Mouse (Mus musculus): ENCODE data around the gene Gm49325. TPM values are rescaled to one million over a fixed set of nuclear protein-coding genes. Genes with fewer than 3 reads are reported as not detected.

Gm49325 gene
- 3.1 TPM in 1 of 2 replicates, not detected in the other for polyA plus RNA-seq (2015; fragmentation: Nextera tagmentation; extraction: Ambion mirVana)

DNA sequence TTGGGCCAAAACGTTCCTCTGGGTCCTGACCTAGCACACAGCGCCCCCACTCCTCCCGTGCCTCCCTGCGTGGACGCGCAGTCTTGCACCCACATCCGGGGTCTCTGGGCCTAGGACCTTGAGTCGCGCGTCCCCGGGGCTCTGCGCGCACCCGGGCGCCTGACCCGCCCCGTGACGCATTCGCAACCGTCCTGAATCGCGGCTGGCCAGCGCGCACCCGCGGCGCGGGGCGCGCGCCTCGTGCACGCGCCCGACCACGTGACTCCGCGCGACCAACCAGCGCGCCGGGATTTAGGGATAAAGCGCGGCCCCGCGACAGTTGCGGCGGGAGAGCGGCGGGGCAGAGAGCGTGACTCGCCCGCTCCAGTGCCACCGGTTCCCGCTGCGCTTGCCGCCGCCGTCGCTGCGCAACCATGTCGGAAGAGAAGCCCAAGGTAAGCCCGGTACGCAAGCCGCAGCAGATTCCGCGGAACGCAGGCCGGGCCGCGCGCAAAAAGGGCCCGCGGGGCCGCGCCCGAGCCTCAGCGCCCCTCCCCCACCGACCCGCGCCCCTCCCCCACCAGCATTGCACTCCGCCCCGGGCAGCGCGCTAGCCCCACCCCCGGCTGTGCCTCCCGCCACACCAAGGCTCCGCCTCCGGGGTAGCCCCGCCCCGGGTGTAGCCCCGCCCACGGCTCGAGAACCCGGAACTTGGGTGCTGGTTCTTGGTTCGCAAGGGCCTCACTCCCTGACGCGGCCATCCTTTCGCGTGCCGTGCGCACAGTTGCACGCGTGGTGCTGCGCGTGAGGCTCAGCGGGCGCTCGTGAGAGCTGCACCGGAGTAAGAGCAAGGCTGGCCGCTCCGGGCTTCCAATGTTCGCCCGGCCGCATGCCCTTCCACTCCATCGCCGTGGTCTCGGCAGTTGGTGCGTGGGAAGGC is at the start of gene Gm49325, which contains the start of gene Sumo3:
TSS of gene Gm49325 (plus strand) at position 290 of the 919 bp plus-strand sequence.
TSS of gene Sumo3 (plus strand) at position 190 of the 919 bp plus-strand sequence.
- Histone ChIP-seq H3K4me2 (replicated peaks) (peak within 1 kb of the TSS; percentile 87), H3K36me3 (peaks cover 23% of the 10 kb centered on the region), H3K9me3 (replicated peaks) (no peaks in the 10 kb centered on the region), H3K27ac (replicated peaks) (peak within 1 kb of the TSS; percentile 99), H3K4me1 (peaks cover 22% of the 10 kb centered on the region), H3K9ac (peak within 1 kb of the TSS; percentile 71), H3K4me3 (replicated peaks) (peak within 1 kb of the TSS; percentile 67), H3K27me3 (no peaks in the 10 kb centered on the region)
- 1% methylated on average over 112 of the region's 119 CpGs for WGBS
- peak; percentile 92 for ATAC-seq (ENCODE audit: insufficient number of reproducible peaks, low FRiP score, low TSS enrichment, low read depth)

DNA sequence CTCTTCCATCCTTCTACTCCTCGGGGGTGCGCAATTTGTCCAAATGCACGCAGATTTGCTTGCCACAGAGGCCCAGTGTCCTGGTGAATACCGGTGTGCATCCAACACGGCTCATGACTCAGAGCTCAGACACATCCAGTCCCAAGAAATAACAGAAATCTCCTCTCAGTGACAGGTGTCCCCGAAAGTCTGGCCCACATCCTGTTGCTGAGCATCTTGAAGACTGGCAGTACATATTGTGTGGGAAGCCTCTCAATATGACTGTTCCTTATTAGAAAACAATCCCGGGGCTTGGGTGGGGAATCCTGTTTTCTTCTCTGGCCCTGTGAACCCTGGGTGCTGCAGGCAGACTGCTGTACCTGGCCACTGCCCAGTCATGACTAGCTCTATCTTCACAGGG is 49.4 kb upstream of the Gm49325 start:
- Histone ChIP-seq H3K27ac (replicated peaks) (no peak overlapping the region), H3K36me3 (no peaks in the 10 kb centered on the region), H3K27me3 (no peaks in the 10 kb centered on the region), H3K4me2 (replicated peaks) (no peak overlapping the region), H3K4me3 (replicated peaks) (no peak overlapping the region), H3K4me1 (no peaks in the 10 kb centered on the region), H3K9me3 (replicated peaks) (no peaks in the 10 kb centered on the region), H3K9ac (no peak overlapping the region)
- WGBS, result 91% methylated on average over 7 of the region's 7 CpGs
- ATAC-seq (ENCODE audit: insufficient number of reproducible peaks, low FRiP score, low TSS enrichment, low read depth), result no peak

DNA sequence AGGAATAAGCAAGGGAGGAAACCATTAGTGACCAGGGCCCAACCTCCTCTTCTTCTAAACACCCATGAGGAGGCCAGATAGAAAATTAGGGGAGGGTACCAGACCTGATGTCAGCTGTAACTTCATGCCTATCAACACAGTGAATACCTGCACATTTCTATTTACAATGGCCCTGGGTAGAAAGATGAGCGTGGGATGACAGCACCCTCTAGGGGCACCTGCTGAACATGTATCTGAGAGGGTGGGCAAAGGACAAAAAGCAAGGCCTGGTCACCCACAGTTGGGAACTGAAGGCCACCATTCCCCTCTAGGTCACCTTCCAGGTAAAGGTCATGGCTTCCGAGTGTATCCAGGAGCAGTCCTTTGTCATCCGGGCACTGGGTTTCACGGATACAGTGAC is 48.4 kb upstream of the Gm49325 start:
- no peaks in the 10 kb centered on the region for H3K36me3 ChIP-seq
- no peak for ATAC-seq (ENCODE audit: insufficient number of reproducible peaks, low FRiP score, low TSS enrichment, low read depth)
- no peaks in the 10 kb centered on the region for H3K4me1 ChIP-seq
- no peaks in the 10 kb centered on the region for H3K27me3 ChIP-seq
- H3K4me3 ChIP-seq (replicated peaks), result no peak overlapping the region
- H3K9ac ChIP-seq, result no peak overlapping the region
- H3K4me2 ChIP-seq (replicated peaks), result no peak overlapping the region
- H3K9me3 ChIP-seq (replicated peaks), result no peaks in the 10 kb centered on the region
- H3K27ac ChIP-seq (replicated peaks), result no peak overlapping the region
- WGBS, result 89% methylated on average over 4 of the region's 4 CpGs

DNA sequence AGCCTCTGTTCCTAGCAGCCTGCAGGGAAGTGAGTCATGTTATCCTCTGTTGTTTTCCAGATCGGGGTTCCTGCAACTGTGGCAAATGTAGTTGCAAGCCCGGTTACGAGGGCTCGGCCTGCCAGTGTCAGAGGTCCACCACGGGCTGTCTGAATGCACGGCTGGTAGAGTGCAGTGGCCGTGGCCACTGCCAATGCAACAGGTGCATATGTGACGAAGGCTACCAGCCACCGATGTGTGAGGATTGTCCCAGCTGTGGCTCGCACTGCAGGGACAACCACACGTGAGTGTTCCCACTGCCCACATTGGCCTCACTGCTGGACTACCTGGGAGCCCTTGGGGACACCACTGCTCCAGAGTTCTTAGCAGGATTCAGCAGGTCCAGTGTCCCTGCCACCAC is 45.9 kb upstream of the Gm49325 start:
- no peak for ATAC-seq (ENCODE audit: insufficient number of reproducible peaks, low FRiP score, low TSS enrichment, low read depth)
- no peaks in the 10 kb centered on the region for H3K9me3 ChIP-seq (replicated peaks)
- H3K27ac ChIP-seq (replicated peaks), result no peak overlapping the region
- H3K9ac ChIP-seq, result no peak overlapping the region
- H3K4me1 ChIP-seq, result no peaks in the 10 kb centered on the region
- H3K4me3 ChIP-seq (replicated peaks), result no peak overlapping the region
- H3K4me2 ChIP-seq (replicated peaks), result no peak overlapping the region
- no peaks in the 10 kb centered on the region for H3K27me3 ChIP-seq
- no peaks in the 10 kb centered on the region for H3K36me3 ChIP-seq
- WGBS, result 79% methylated on average over 11 of the region's 11 CpGs

DNA sequence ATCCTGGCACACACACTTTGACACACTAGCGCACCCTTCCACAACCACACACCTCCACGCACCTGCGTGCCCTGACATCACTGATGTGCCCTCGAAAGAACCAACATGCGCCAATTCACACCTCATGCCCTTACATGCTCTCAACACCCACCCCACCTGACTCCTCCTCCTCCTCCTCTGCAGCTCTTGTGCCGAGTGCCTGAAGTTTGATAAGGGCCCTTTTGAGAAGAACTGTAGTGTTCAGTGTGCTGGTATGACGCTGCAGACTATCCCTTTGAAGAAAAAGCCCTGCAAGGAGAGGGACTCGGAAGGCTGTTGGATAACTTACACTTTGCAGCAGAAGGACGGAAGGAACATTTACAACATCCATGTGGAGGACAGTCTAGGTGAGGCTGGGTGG is 45.2 kb upstream of the Gm49325 start:
- no peaks in the 10 kb centered on the region for H3K9me3 ChIP-seq (replicated peaks)
- H3K4me3 ChIP-seq (replicated peaks), result no peak overlapping the region
- no peaks in the 10 kb centered on the region for H3K4me1 ChIP-seq
- no peaks in the 10 kb centered on the region for H3K36me3 ChIP-seq
- H3K27ac ChIP-seq (replicated peaks), result no peak overlapping the region
- H3K4me2 ChIP-seq (replicated peaks), result no peak overlapping the region
- H3K9ac ChIP-seq, result no peak overlapping the region
- no peak for ATAC-seq (ENCODE audit: insufficient number of reproducible peaks, low FRiP score, low TSS enrichment, low read depth)
- 82% methylated on average over 9 of the region's 9 CpGs for WGBS
- no peaks in the 10 kb centered on the region for H3K27me3 ChIP-seq

DNA sequence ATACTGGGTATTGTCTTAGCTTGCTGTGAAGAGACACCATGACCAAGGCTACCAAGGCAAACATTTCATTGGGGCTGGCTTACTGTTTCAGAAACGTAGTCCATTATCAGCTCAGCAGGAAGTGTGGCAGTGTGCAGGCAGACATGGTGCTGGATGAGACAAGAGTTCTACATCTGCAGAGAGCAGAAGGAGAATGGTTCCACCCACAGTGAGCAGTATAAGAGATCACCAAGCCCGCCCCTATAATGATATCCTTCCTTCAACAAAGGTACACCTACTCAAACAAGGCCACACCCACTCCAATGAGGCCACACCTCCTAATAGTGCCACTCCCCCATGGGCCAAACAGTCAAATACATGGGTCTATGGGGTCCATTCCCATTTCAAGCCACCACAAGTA is 44.5 kb upstream of the Gm49325 start:
- ATAC-seq (ENCODE audit: insufficient number of reproducible peaks, low FRiP score, low TSS enrichment, low read depth), result no peak
- Histone ChIP-seq H3K36me3 (no peaks in the 10 kb centered on the region), H3K4me1 (no peaks in the 10 kb centered on the region), H3K27me3 (no peaks in the 10 kb centered on the region), H3K4me2 (replicated peaks) (no peak overlapping the region), H3K27ac (replicated peaks) (no peak overlapping the region), H3K9me3 (replicated peaks) (no peaks in the 10 kb centered on the region), H3K9ac (no peak overlapping the region), H3K4me3 (replicated peaks) (no peak overlapping the region)
- 58% methylated on average over 2 of the region's 2 CpGs for WGBS

DNA sequence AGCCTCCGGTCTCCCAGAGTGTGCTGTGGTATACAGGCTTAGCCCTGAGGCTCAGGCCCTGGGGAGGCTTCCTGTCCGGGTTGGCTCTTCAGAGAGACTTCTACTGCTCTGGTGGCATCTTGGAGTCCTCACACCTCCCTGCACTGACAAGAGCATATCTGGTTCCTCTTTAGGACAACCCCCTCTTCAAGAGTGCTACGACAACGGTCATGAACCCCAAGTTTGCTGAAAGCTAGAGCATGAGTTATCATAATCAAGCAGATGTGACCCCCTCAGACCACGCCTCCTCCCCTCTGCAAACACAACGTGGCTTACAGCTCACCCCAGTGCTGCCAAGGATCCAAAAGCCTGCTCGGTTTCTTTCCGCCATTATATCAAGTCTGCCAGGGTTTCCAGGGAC is 41.0 kb upstream of the Gm49325 start:
- peaks cover 10% of the 10 kb centered on the region; the same call in 1 of the 2 replicates for H3K4me1 ChIP-seq
- H3K27me3 ChIP-seq, result no peaks in the 10 kb centered on the region
- no peak overlapping the region for H3K4me3 ChIP-seq (replicated peaks)
- no peak overlapping the region for H3K4me2 ChIP-seq (replicated peaks)
- no peak for ATAC-seq (ENCODE audit: insufficient number of reproducible peaks, low FRiP score, low TSS enrichment, low read depth)
- no peaks in the 10 kb centered on the region for H3K36me3 ChIP-seq
- WGBS, result 76% methylated on average over 8 of the region's 8 CpGs
- no peak overlapping the region for H3K27ac ChIP-seq (replicated peaks)
- H3K9me3 ChIP-seq (replicated peaks), result no peaks in the 10 kb centered on the region
- no peak overlapping the region for H3K9ac ChIP-seq

DNA sequence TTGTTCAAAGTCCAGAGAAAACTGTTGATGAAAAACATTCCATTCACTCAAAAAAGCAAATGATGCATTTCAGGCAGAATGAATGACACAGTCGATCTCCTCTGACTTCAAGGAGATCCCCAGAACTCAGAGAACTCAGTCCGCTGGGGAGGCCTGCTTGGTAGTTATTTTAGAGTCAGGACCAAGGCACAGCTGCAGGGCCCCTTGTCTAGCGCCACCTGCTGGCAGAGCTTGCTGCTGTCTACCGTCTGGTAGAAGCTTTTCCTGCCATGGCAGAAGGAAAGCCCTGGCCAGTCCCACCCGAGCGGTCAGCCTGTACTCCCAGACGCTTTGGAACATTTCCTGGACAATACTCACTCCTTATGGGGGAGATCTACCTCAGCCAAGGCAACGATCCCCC is 39.3 kb upstream of the Gm49325 start:
- Histone ChIP-seq H3K27me3 (no peaks in the 10 kb centered on the region), H3K27ac (replicated peaks) (no peak overlapping the region), H3K36me3 (no peaks in the 10 kb centered on the region), H3K4me1 (peaks cover 10% of the 10 kb centered on the region; the same call in 1 of the 2 replicates), H3K9ac (no peak overlapping the region), H3K4me3 (replicated peaks) (no peak overlapping the region), H3K4me2 (replicated peaks) (no peak overlapping the region), H3K9me3 (replicated peaks) (no peaks in the 10 kb centered on the region)
- 32% methylated on average over 8 of the region's 8 CpGs for WGBS
- no peak for ATAC-seq (ENCODE audit: insufficient number of reproducible peaks, low FRiP score, low TSS enrichment, low read depth)

DNA sequence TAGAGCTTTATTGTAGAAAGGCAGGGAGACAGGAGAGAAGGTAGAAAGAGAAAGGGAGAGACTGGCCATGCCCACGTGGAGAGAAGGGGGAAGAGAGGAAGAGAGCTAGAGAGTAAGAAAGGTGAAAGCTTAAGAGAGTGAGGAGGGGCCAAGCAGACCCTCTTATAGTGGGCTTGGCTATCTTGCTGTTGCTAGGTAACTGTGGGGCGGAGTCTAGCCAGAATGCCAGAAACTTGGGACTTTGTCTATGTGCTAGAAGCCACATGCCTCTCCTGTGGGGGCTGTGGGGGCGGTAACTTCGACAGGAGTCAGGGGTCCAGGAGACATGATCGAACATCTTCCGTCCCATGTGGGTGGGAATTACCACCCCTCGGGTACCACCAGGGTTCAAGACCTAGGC is 36.5 kb upstream of the Gm49325 start:
- no peaks in the 10 kb centered on the region for H3K9me3 ChIP-seq (replicated peaks)
- H3K36me3 ChIP-seq, result no peaks in the 10 kb centered on the region
- ATAC-seq (ENCODE audit: insufficient number of reproducible peaks, low FRiP score, low TSS enrichment, low read depth), result no peak
- H3K4me3 ChIP-seq (replicated peaks), result no peak overlapping the region
- H3K27ac ChIP-seq (replicated peaks), result peak overlapping the region; percentile 40; the same call in 1 of the 2 replicates
- 45% methylated on average over 7 of the region's 7 CpGs for WGBS
- H3K27me3 ChIP-seq, result no peaks in the 10 kb centered on the region
- no peak overlapping the region for H3K9ac ChIP-seq
- no peak overlapping the region for H3K4me2 ChIP-seq (replicated peaks)
- H3K4me1 ChIP-seq, result peaks cover 10% of the 10 kb centered on the region; the same call in 1 of the 2 replicates

DNA sequence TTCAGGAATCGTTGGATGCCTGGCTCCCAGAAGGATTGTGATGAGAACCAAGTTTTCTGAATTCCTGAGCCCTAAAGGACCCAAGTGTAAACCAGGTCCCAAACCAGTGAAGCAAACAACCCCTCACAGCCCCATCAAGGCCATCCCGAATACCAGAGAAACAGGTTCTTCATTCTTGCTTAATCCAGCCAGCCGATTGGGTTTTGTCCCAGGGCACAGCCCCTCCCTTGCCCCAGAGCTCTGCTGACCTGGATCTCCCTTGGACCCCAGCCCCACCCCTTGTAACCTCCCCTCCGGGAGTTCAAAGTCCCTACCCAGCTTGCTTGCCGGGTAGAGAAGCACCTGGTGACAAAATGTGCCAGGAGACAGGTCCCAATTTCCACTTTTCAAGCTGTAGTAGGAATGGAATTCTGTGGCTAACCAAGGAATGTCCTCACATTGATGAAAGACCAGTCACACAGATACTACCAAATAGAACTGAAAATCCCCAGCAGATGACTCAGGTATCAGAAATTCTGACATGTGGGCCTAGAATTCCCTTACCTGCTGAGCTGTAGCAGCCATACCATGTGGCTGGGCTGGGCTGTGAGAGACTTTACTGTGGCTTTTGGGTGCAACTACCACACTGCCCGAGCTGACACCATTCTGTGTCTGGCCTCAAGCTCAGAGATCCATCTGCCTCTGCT is 35.9 kb upstream of the Gm49325 start:
- 31% methylated on average over 6 of the region's 6 CpGs for WGBS
- no peaks in the 10 kb centered on the region for H3K36me3 ChIP-seq
- H3K27ac ChIP-seq (replicated peaks), result peak overlapping the region; percentile 40; the same call in 1 of the 2 replicates
- H3K9me3 ChIP-seq (replicated peaks), result no peaks in the 10 kb centered on the region
- H3K4me2 ChIP-seq (replicated peaks), result no peak overlapping the region
- no peak overlapping the region for H3K4me3 ChIP-seq (replicated peaks)
- no peak overlapping the region for H3K9ac ChIP-seq
- ATAC-seq (ENCODE audit: insufficient number of reproducible peaks, low FRiP score, low TSS enrichment, low read depth), result no peak
- H3K4me1 ChIP-seq, result peaks cover 10% of the 10 kb centered on the region; the same call in 1 of the 2 replicates
- no peaks in the 10 kb centered on the region for H3K27me3 ChIP-seq

DNA sequence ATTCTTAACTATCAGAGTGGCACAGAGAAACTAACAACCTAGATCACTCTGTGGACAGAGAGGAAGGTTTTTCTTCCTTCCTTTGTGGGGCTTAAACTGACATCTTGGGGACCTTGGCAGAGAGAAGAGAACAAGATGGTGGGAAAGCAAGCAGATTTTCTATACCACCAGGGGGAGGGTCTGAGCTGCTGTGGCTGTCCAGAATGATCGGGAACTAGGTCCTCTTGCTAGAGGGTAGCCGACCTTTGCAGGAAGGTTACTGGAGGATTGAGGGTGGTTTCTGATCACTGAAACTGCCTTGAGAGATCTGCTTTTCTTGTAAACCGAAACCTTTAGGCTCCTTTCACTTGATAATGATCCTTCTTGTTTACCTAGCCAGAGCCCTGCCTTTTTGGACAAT is 33.8 kb upstream of the Gm49325 start:
- Histone ChIP-seq H3K4me1 (peaks cover 10% of the 10 kb centered on the region; the same call in 1 of the 2 replicates), H3K4me2 (replicated peaks) (no peak overlapping the region), H3K9me3 (replicated peaks) (no peaks in the 10 kb centered on the region), H3K36me3 (no peaks in the 10 kb centered on the region), H3K27me3 (no peaks in the 10 kb centered on the region), H3K4me3 (replicated peaks) (no peak overlapping the region), H3K27ac (replicated peaks) (no peak overlapping the region), H3K9ac (no peak overlapping the region)
- no peak for ATAC-seq (ENCODE audit: insufficient number of reproducible peaks, low FRiP score, low TSS enrichment, low read depth)
- 20% methylated on average over 3 of the region's 3 CpGs for WGBS

All from embryonic facial prominence, embryonic 15.5 days (tissue).